Mouse (Mus musculus) heart, postnatal 36 days (tissue): ENCODE data around the gene Tbkbp1. TPM values are rescaled to one million over a fixed set of nuclear protein-coding genes. Genes with fewer than 3 reads are reported as not detected.

Experiments used
- DNase-seq, 2 experiments: peaks; one replicate each; pipeline ENCODE4 v3.0.0; 2021 to 2022
- intact Hi-C: fragments of 180-260 bp; cut with DNase I; formaldehyde crosslinking; loops from one replicate; pipeline ENCODE4 v1.15.1; 2025
- total RNA-seq, 2 experiments: library from RNA; stranded (reverse); gene quantifications; 2 replicates each; pipeline ENCODE4 v1.2.3; 2021

The Tbkbp1 gene
- total RNA-seq, 2 experiments from 2014 or later: 11.0 to 15.3 TPM

GRCm38 (mm10) chr11:97175499-97175898 lies 24.2 kb upstream of the Tbkbp1 start:
- intact Hi-C loops: no loop called here
- no peak for DNase-seq

GRCm38 (mm10) chr11:97160341-97160740 lies 9.0 kb upstream of the Tbkbp1 start:
- intact Hi-C loops: no loop called here
- DNase-seq: no peak

- intact Hi-C loops: no loop called here
- DNase-seq: no peak
Observed at GRCm38 (mm10) chr11:97156999-97157398, 5.7 kb upstream of the Tbkbp1 start.

GRCm38 (mm10) chr11:97152662-97153287 lies 1.5 kb upstream of the Tbkbp1 start:
- intact Hi-C loops: no loop called here
- DNase-seq: no peak

GRCm38 (mm10) chr11:97152023-97152426 lies 730 bp upstream of the Tbkbp1 start:
- peak; percentile 48 to 50 for DNase-seq

GRCm38 (mm10) chr11:97150411-97151330 lies 624 bp downstream of the Tbkbp1 start:
- intact Hi-C loops: loop anchor here (2.0 kb wide), 1 partner anchor 36 kb away; the partner anchor contains the start of gene Kpnb1
- DNase-seq: peak; percentile 41 to 55

More at GRCm38 (mm10) chr11:97152023-97152426, 730 bp upstream of the Tbkbp1 start:
- intact Hi-C loops: no loop called here

- intact Hi-C loops: loop anchor here (2.0 kb wide), 1 partner anchor 37 kb away; the partner anchor contains the start of gene Kpnb1
Observed at GRCm38 (mm10) chr11:97149995-97150410, 1.3 kb downstream of the Tbkbp1 start.

GRCm38 (mm10) chr11:97149026-97149425 lies 2.3 kb downstream of the Tbkbp1 start:
- no peak for DNase-seq
- intact Hi-C loops: no loop called here

More at GRCm38 (mm10) chr11:97149995-97150410, 1.3 kb downstream of the Tbkbp1 start:
- DNase-seq: peak; percentile 85

GRCm38 (mm10) chr11:97148591-97148990 lies 2.7 kb downstream of the Tbkbp1 start:
- DNase-seq: no peak
- intact Hi-C loops: no loop called here

- intact Hi-C loops: loop anchor here (2.0 kb wide), 1 partner anchor 75 kb away; no protein-coding TSS in a partner anchor
- DNase-seq: no peak
Observed at GRCm38 (mm10) chr11:97147333-97147732, 4.0 kb downstream of the Tbkbp1 start.

GRCm38 (mm10) chr11:97146724-97147123 lies 4.6 kb downstream of the Tbkbp1 start:
- DNase-seq: peak; percentile 73 to 83
- intact Hi-C loops: loop anchor here (2.0 kb wide), 1 partner anchor 74 kb away; no protein-coding TSS in a partner anchor

GRCm38 (mm10) chr11:97145951-97146350 lies 5.3 kb downstream of the Tbkbp1 start:
- no peak for DNase-seq
- intact Hi-C loops: loop anchor here (2.0 kb wide), 1 partner anchor 73 kb away; no protein-coding TSS in a partner anchor

- no peak for DNase-seq
- intact Hi-C loops: no loop called here
Observed at GRCm38 (mm10) chr11:97145320-97145719, 6.0 kb downstream of the Tbkbp1 start.

GRCm38 (mm10) chr11:97143196-97143900 lies 7.9 kb downstream of the Tbkbp1 start:
- no peak for DNase-seq
- intact Hi-C loops: loop anchor here (2.0 kb wide), 1 partner anchor 43 kb away; no protein-coding TSS in a partner anchor

GRCm38 (mm10) chr11:97142159-97142608 lies 9.1 kb downstream of the Tbkbp1 start:
- peak; percentile 34 to 47 for DNase-seq
- intact Hi-C loops: loop anchor here (2.0 kb wide), 1 partner anchor 41 kb away; no protein-coding TSS in a partner anchor

- intact Hi-C loops: no loop called here
- DNase-seq: no peak
Observed at GRCm38 (mm10) chr11:97140811-97141210, 10.5 kb downstream of the Tbkbp1 start.

GRCm38 (mm10) chr11:97139256-97139655 lies 12.0 kb downstream of the Tbkbp1 start:
- no peak for DNase-seq
- intact Hi-C loops: no loop called here

- intact Hi-C loops: no loop called here
- DNase-seq: no peak
Observed at GRCm38 (mm10) chr11:97138554-97139226, 12.6 kb downstream of the Tbkbp1 start.

- DNase-seq: no peak
- intact Hi-C loops: no loop called here
Observed at GRCm38 (mm10) chr11:97133270-97133669, 18.0 kb downstream of the Tbkbp1 start.

- no peak for DNase-seq
- intact Hi-C loops: no loop called here
Observed at GRCm38 (mm10) chr11:97132185-97132584, 19.1 kb downstream of the Tbkbp1 start.
